Mouse (Mus musculus) heart, embryonic 14.5 days (tissue): ENCODE results near the gene Olfr139. TPM values are rescaled to one million over a fixed set of nuclear protein-coding genes. Genes with fewer than 3 reads are reported as not detected.

Source experiments
- ATAC-seq: fragments of 200-750 bp; cut with Nextera tagmentation; 2 replicates; pipeline ENCODE4 v1.8.0; 2017; ENCODE audit warnings: low read depth, moderate TSS enrichment; ENCODE audit not compliant: insufficient number of reproducible peaks, insufficient read depth, low FRiP score
- H3K27ac ChIP-seq, 2 experiments: fragments of 200-500 bp in 1 of 2; fragments of 300-500 bp in 1 of 2; sonication (generic) in 1 of 2; replicated peaks in 1 of 2; 2 replicates each; pipeline ENCODE4 v1.5.1; 2012 to 2014; ENCODE audit warnings: low read depth in 2 of 2, low read length in 2 of 2, control low read depth in 1 of 2, mild to moderate bottlenecking in 1 of 2, mixed read lengths in 1 of 2; ENCODE audit not compliant: control insufficient read depth in 1 of 2, insufficient read depth in 1 of 2
- H3K27me3 ChIP-seq: fragments of 300-500 bp; sonication (generic); 2 replicates; pipeline ENCODE4 v1.6.1; 2014; ENCODE audit warnings: mild to moderate bottlenecking, low read length, control low read depth; ENCODE audit not compliant: control insufficient read depth, insufficient read depth
- H3K36me3 ChIP-seq: fragments of 300-500 bp; sonication (generic); 2 replicates; pipeline ENCODE4 v1.6.1; 2014; ENCODE audit warnings: mild to moderate bottlenecking, control low read depth, low read length, mixed read lengths; ENCODE audit not compliant: control insufficient read depth, insufficient read depth
- H3K4me1 ChIP-seq, 2 experiments: fragments of 200-500 bp in 1 of 2; fragments of 300-500 bp in 1 of 2; sonication (generic) in 1 of 2; 2 replicates each; pipeline ENCODE4 v1.6.1; 2012 to 2014; ENCODE audit warnings: low read length in 2 of 2, control low read depth in 1 of 2, mixed read lengths in 1 of 2; ENCODE audit not compliant: control insufficient read depth in 2 of 2, insufficient read depth in 2 of 2
- H3K4me2 ChIP-seq: fragments of 300-500 bp; sonication (generic); 2 replicates; pipeline ENCODE4 v1.6.1; 2014; ENCODE audit warnings: mild to moderate bottlenecking, low read length
- H3K4me3 ChIP-seq, 2 experiments: fragments of 200-500 bp in 1 of 2; fragments of 300-500 bp in 1 of 2; sonication (generic) in 1 of 2; 2 replicates each; pipeline ENCODE4 v1.5.1; 2012 to 2014; ENCODE audit warnings: low read length in 2 of 2, mild to moderate bottlenecking in 2 of 2, control low read depth in 1 of 2, low read depth in 1 of 2, moderate library complexity in 1 of 2; ENCODE audit not compliant: control insufficient read depth in 1 of 2, insufficient read depth in 1 of 2
- H3K9ac ChIP-seq: fragments of 300-500 bp; sonication (generic); 2 replicates; pipeline ENCODE4 v1.6.1; 2014; ENCODE audit warnings: mild to moderate bottlenecking, low read length
- H3K9me3 ChIP-seq: fragments of 300-500 bp; sonication (generic); 2 replicates; pipeline ENCODE4 v1.6.1; 2016; ENCODE audit warnings: low read length, control low read depth; ENCODE audit not compliant: control insufficient read depth
- WGBS: fragments of 180-500 bp; shearing (Covaris S2); extraction: QIAGEN DNeasy Blood & Tissue Kit; methylation state at CpG from one replicate; pipeline ENCODE4 v1.1.7; 2014; 5-methylcytosine and 5-hydroxymethylcytosine counted together
- polyA plus RNA-seq: library from polyadenylated mRNA; unstranded; fragments of >200 nt; fragmentation: Nextera tagmentation; extraction: Ambion mirVana; gene quantifications from 2 replicates; pipeline ENCODE4 v1.2.1, GENCODE M21; 2014

Gene Olfr139
- polyA plus RNA-seq: not detected in 2 replicates

GRCm38 (mm10) chr11:74056451-74056850 is at the start of gene Olfr139, which contains the start of gene Olfr399:
TSS of gene Olfr139 (minus strand) at chr11:74056551.
TSS of gene Olfr399 (minus strand) at chr11:74056615.
- H3K36me3 ChIP-seq: no peaks in the 10 kb centered on the region
- WGBS: 74% methylated on average over 2 of the region's 2 CpGs
- no peak within 1 kb of the TSS for H3K4me3 ChIP-seq
- H3K9ac ChIP-seq: no peak within 1 kb of the TSS
- H3K27me3 ChIP-seq: no peaks in the 10 kb centered on the region
- no peak within 1 kb of the TSS for H3K4me2 ChIP-seq
- H3K9me3 ChIP-seq: peaks cover 20% of the 10 kb centered on the region
- H3K27ac ChIP-seq: no peak within 1 kb of the TSS
- H3K4me1 ChIP-seq: no peaks in the 10 kb centered on the region
- no peak for ATAC-seq

GRCm38 (mm10) chr11:74105066-74105465 is 48.7 kb upstream of the Olfr139 start:
- H3K9ac ChIP-seq: no peak overlapping the region
- no peak overlapping the region for H3K4me2 ChIP-seq
- H3K27ac ChIP-seq: no peak overlapping the region
- no peak for ATAC-seq
- H3K36me3 ChIP-seq: no peaks in the 10 kb centered on the region
- WGBS: 22% methylated on average over 5 of the region's 5 CpGs
- H3K27me3 ChIP-seq: no peaks in the 10 kb centered on the region
- H3K4me1 ChIP-seq: no peaks in the 10 kb centered on the region
- no peak overlapping the region for H3K4me3 ChIP-seq
- H3K9me3 ChIP-seq: peaks cover 10% of the 10 kb centered on the region; the same call in 1 of the 2 replicates

GRCm38 (mm10) chr11:74101507-74101906 is 45.2 kb upstream of the Olfr139 start:
- 39% methylated on average over 2 of the region's 2 CpGs for WGBS
- no peak for ATAC-seq

GRCm38 (mm10) chr11:74100724-74101123 is 44.4 kb upstream of the Olfr139 start:
- Histone ChIP-seq H3K4me1 (no peaks in the 10 kb centered on the region), H3K36me3 (no peaks in the 10 kb centered on the region), H3K27me3 (no peaks in the 10 kb centered on the region), H3K27ac (no peak overlapping the region), H3K4me3 (no peak overlapping the region), H3K4me2 (no peak overlapping the region), H3K9me3 (peaks cover 6% of the 10 kb centered on the region; the same call in 1 of the 2 replicates), H3K9ac (no peak overlapping the region)
- no peak for ATAC-seq
- WGBS: 59% methylated on average over 2 of the region's 2 CpGs

More at GRCm38 (mm10) chr11:74101507-74101906, 45.2 kb upstream of the Olfr139 start:
- Histone ChIP-seq H3K4me1 (no peaks in the 10 kb centered on the region), H3K27ac (no peak overlapping the region), H3K9ac (no peak overlapping the region), H3K9me3 (peaks cover 6% of the 10 kb centered on the region; the same call in 1 of the 2 replicates), H3K4me2 (no peak overlapping the region), H3K36me3 (no peaks in the 10 kb centered on the region), H3K27me3 (no peaks in the 10 kb centered on the region), H3K4me3 (no peak overlapping the region)

GRCm38 (mm10) chr11:74069655-74070054 is 13.3 kb upstream of the Olfr139 start, which contains the start of gene Zfp616:
TSS of gene Zfp616 (plus strand) at chr11:74069955.
- H3K36me3 ChIP-seq: no peaks in the 10 kb centered on the region
- no peaks in the 10 kb centered on the region for H3K27me3 ChIP-seq
- WGBS: 84% methylated on average over 1 of the region's 1 CpGs
- H3K9ac ChIP-seq: no peak within 1 kb of the TSS
- ATAC-seq: no peak
- no peak within 1 kb of the TSS for H3K4me3 ChIP-seq
- no peak within 1 kb of the TSS for H3K27ac ChIP-seq
- H3K4me2 ChIP-seq: no peak within 1 kb of the TSS
- H3K4me1 ChIP-seq: no peaks in the 10 kb centered on the region
- peaks cover 9% of the 10 kb centered on the region for H3K9me3 ChIP-seq

- no peak for ATAC-seq
- WGBS: 69% methylated on average over 3 of the region's 3 CpGs
Measured at GRCm38 (mm10) chr11:74051347-74051746, 5.0 kb downstream of the Olfr139 start.

More at GRCm38 (mm10) chr11:74051347-74051746, 5.0 kb downstream of the Olfr139 start:
- no peak overlapping the region for H3K4me2 ChIP-seq
- no peaks in the 10 kb centered on the region for H3K36me3 ChIP-seq
- no peaks in the 10 kb centered on the region for H3K4me1 ChIP-seq
- no peak overlapping the region for H3K9ac ChIP-seq
- H3K9me3 ChIP-seq: peaks cover 16% of the 10 kb centered on the region
- H3K27ac ChIP-seq: no peak overlapping the region
- H3K27me3 ChIP-seq: no peaks in the 10 kb centered on the region
- H3K4me3 ChIP-seq: no peak overlapping the region

Other genes starting within 250 kb of the Olfr139 start
- not detected in 2 replicates for gene Olfr392, start 239.5 kb downstream of the Olfr139 start, polyA plus RNA-seq
- gene Olfr393, start 205.1 kb downstream of the Olfr139 start, polyA plus RNA-seq: not detected in 2 replicates
- not detected in 2 replicates for gene Olfr394, start 165.8 kb downstream of the Olfr139 start, polyA plus RNA-seq
- not detected in 2 replicates for gene Olfr395, start 147.3 kb downstream of the Olfr139 start, polyA plus RNA-seq
- not detected in 2 replicates for gene Olfr23, start 119.9 kb downstream of the Olfr139 start, polyA plus RNA-seq
- gene Olfr397, start 95.7 kb downstream of the Olfr139 start, polyA plus RNA-seq: not detected in 2 replicates
- gene Olfr398, start 66.1 kb downstream of the Olfr139 start, polyA plus RNA-seq: not detected in 2 replicates
- gene Olfr399, start 64 bp upstream of the Olfr139 start, polyA plus RNA-seq: not detected in 2 replicates
- gene Zfp616, start 13.4 kb upstream of the Olfr139 start, polyA plus RNA-seq: not detected in 2 replicates
- gene Olfr401, start 57.2 kb upstream of the Olfr139 start, polyA plus RNA-seq: not detected in 2 replicates
- gene Olfr402, start 97.0 kb upstream of the Olfr139 start, polyA plus RNA-seq: not detected in 2 replicates
- gene Olfr403, start 129.7 kb upstream of the Olfr139 start, polyA plus RNA-seq: not detected in 2 replicates
- not detected in 2 replicates for gene Olfr43, start 154.8 kb upstream of the Olfr139 start, polyA plus RNA-seq
- not detected in 2 replicates for gene Olfr406, start 203.3 kb upstream of the Olfr139 start, polyA plus RNA-seq
- gene Olfr59, start 227.2 kb upstream of the Olfr139 start, polyA plus RNA-seq: not detected in 2 replicates